Mouse (Mus musculus) kidney, embryonic 14.5 days (tissue): ENCODE measurements around the gene Olfr1186. TPM values are rescaled to one million over a fixed set of nuclear protein-coding genes. Genes with fewer than 3 reads are reported as not detected.
"Not testable (repeated sequence)": the region's sequence is repeated elsewhere in the genome, so short reads cannot be mapped to it uniquely, and the experiment has no call there.

Source experiments
- ATAC-seq: fragments of 200-750 bp; cut with Nextera tagmentation; 2 replicates; pipeline ENCODE4 v1.8.0; 2017; ENCODE audit warnings: moderate number of reproducible peaks, mild to moderate bottlenecking, moderate TSS enrichment, moderate library complexity; ENCODE audit not compliant: low FRiP score, low TSS enrichment
- H3K27ac ChIP-seq: fragments of 300-500 bp; sonication (generic); 2 replicates; pipeline ENCODE4 v1.5.1; 2014; ENCODE audit warnings: low read depth, mild to moderate bottlenecking, low read length, moderate library complexity, mixed read lengths
- H3K27me3 ChIP-seq: fragments of 300-500 bp; sonication (generic); 2 replicates; pipeline ENCODE4 v1.6.1; 2014; ENCODE audit warnings: mild to moderate bottlenecking, low read length; ENCODE audit not compliant: control insufficient read depth, insufficient read depth
- H3K36me3 ChIP-seq: fragments of 300-500 bp; sonication (generic); 2 replicates; pipeline ENCODE4 v1.6.1; 2014; ENCODE audit warnings: low read length, mixed read lengths; ENCODE audit not compliant: control insufficient read depth, insufficient read depth
- H3K4me1 ChIP-seq: fragments of 300-500 bp; sonication (generic); 2 replicates; pipeline ENCODE4 v1.6.1; 2014; ENCODE audit warnings: low read length, mixed read lengths; ENCODE audit not compliant: control insufficient read depth, insufficient read depth
- H3K4me2 ChIP-seq: fragments of 300-500 bp; sonication (generic); replicated peaks from 2 replicates; pipeline ENCODE4 v1.6.1; 2014; ENCODE audit warnings: low read depth, mild to moderate bottlenecking, low read length
- H3K4me3 ChIP-seq: fragments of 300-500 bp; sonication (generic); 2 replicates; pipeline ENCODE4 v1.5.1; 2014; ENCODE audit warnings: mild to moderate bottlenecking, low read length
- H3K9ac ChIP-seq: fragments of 300-500 bp; sonication (generic); 2 replicates; pipeline ENCODE4 v1.6.1; 2014; ENCODE audit warnings: low read depth, mild to moderate bottlenecking, low read length, moderate library complexity
- H3K9me3 ChIP-seq: fragments of 300-500 bp; sonication (generic); 2 replicates; pipeline ENCODE4 v1.6.1; 2016; ENCODE audit warnings: low read length; ENCODE audit not compliant: control insufficient read depth
- WGBS: fragments of 180-500 bp; shearing (Covaris S2); extraction: QIAGEN DNeasy Blood & Tissue Kit; methylation state at CpG from one replicate; pipeline ENCODE4 v1.1.7; 2014; 5-methylcytosine and 5-hydroxymethylcytosine counted together
- polyA plus RNA-seq: library from polyadenylated mRNA; unstranded; fragments of >200 nt; fragmentation: Nextera tagmentation; extraction: Ambion mirVana; gene quantifications from 2 replicates; pipeline ENCODE4 v1.2.1, GENCODE M21; 2014

The Olfr1186 gene
- polyA plus RNA-seq, result not detected in 2 replicates

DNA sequence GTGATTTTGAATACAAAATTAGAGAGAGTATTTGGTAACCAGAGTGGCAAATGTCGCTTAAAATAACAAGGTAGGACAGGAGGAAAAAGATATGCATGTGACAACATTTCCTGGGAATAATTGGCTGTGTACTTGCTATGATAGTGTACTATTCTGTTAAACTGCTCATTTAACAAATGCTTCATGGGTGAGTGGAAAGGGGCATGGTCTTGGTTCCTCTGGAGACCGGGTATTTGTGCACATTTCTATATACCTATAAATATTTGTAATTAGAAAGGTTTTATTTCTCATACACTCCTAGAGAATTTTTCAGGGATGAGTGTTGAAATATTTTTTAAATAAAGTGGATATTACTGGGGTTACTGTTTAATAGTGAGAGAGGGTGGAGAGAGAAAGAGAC, at the start of gene Olfr1186:
Gene Olfr1186, plus strand, starts transcription at position 301 of the 400 bp plus-strand sequence.
- 80% methylated on average over 2 of the region's 2 CpGs for WGBS
- H3K27me3 ChIP-seq, result no peaks in the 10 kb centered on the region
- no peak within 1 kb of the TSS for H3K4me2 ChIP-seq
- no peaks in the 10 kb centered on the region for H3K4me1 ChIP-seq
- H3K9me3 ChIP-seq, result no peaks in the 10 kb centered on the region
- no peak within 1 kb of the TSS for H3K4me3 ChIP-seq
- no peak within 1 kb of the TSS for H3K27ac ChIP-seq
- no peaks in the 10 kb centered on the region for H3K36me3 ChIP-seq
- no peak within 1 kb of the TSS for H3K9ac ChIP-seq
- ATAC-seq, result no peak

DNA sequence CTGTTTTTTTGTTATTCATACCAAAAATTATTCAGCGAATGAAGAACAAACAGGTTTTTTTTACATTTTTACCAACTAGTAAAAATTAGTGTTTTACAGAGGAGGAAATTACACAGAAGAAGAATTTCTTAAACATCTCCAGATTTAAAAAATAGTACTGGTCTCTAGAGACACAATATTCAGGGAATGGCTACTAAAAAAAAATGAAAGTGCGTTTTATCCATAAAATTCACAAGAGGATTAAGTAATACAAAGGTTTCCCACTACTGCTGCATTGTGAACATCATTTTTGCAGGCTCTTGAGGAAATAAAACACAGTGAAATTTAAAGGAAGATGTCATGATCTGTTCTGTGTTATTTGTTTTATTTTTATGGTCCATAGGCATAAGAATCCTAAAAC, 35.1 kb upstream of the Olfr1186 start, which contains the start of gene Olfr1184:
Gene Olfr1184, plus strand, starts transcription at position 301 of the 400 bp plus-strand sequence.
- Histone ChIP-seq H3K27me3 (no peaks in the 10 kb centered on the region), H3K4me2 (no peak within 1 kb of the TSS), H3K4me3 (no peak within 1 kb of the TSS), H3K4me1 (no peaks in the 10 kb centered on the region), H3K27ac (no peak within 1 kb of the TSS), H3K9me3 (no peaks in the 10 kb centered on the region), H3K9ac (no peak within 1 kb of the TSS), H3K36me3 (no peaks in the 10 kb centered on the region)
- no peak for ATAC-seq
- 94% methylated on average over 2 of the region's 2 CpGs for WGBS

DNA sequence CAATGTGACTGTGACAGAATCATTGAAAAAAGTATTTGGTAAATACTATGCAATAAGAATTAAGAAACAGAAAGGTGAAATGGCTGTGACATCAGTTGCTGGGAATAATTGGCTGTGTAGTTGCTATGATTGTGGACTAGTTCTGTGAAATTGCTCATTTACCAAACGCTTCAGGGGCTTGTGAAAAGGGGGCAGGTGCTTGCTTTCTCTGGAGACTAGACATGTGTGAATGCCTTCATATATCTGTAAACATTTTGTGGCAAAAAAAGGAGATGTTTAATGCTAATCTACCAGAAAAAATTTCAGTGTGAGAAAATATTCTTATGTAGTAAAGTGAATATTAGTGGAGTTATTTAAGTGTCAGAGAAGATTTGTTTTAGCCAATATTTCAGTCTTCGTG, 25.3 kb upstream of the Olfr1186 start, which contains the start of gene Olfr1185-ps1:
Gene Olfr1185-ps1, plus strand, starts transcription at position 301 of the 400 bp plus-strand sequence.
- Histone ChIP-seq H3K27me3 (no peaks in the 10 kb centered on the region), H3K4me1 (no peaks in the 10 kb centered on the region), H3K4me2 (no peak within 1 kb of the TSS), H3K27ac (no peak within 1 kb of the TSS), H3K36me3 (no peaks in the 10 kb centered on the region), H3K9me3 (no peaks in the 10 kb centered on the region), H3K9ac (no peak within 1 kb of the TSS), H3K4me3 (no peak within 1 kb of the TSS)
- no peak for ATAC-seq
- 78% methylated on average over 2 of the region's 2 CpGs for WGBS

DNA sequence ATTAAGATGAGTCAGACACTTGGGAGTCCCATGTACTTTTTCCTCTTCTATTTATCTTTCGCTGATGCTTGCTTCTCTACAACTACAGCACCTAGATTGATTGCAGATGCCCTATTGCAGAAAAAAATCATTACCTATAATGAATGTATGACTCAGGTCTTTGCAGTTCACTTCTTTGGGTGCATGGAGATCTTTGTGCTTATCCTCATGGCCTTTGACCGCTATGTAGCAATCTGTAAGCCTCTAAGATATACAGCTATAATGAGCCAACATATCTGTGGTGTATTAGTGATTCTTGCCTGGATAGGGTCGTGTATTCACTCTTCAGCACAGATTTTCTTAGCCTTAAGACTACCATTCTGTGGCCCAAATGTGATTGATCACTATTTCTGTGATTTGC, 7.4 kb downstream of the Olfr1186 start:
- H3K36me3 ChIP-seq, result no peaks in the 10 kb centered on the region
- ATAC-seq, result no peak
- no peak overlapping the region for H3K4me2 ChIP-seq
- no peaks in the 10 kb centered on the region for H3K4me1 ChIP-seq
- no peak overlapping the region for H3K9ac ChIP-seq
- H3K4me3 ChIP-seq, result no peak overlapping the region
- no peak overlapping the region for H3K27ac ChIP-seq
- no peaks in the 10 kb centered on the region for H3K9me3 ChIP-seq
- 72% methylated on average over 3 of the region's 3 CpGs for WGBS
- H3K27me3 ChIP-seq, result no peaks in the 10 kb centered on the region

DNA sequence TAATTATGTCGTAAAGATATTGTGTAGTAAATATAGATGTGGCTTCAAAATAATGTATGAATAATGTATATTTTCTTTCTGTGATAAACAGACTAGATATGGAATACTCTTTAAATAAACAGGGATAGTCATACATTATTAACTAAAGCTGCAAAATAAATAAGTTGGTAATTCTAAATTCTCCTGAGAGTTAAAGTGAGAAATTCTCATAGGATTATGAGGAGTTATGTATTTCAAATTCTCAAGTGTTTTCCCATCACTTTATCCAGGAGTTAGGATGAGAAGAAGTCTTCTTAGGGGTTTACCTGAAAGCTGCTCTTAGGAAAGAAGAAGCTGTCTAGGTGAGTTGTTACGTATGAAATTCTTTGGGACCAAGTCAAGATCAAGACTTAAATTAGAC, 38.3 kb downstream of the Olfr1186 start, which contains the start of gene Olfr1188:
Gene Olfr1188, plus strand, starts transcription at position 301 of the 400 bp plus-strand sequence.
- Histone ChIP-seq H3K9ac (no peak within 1 kb of the TSS), H3K4me2 (no peak within 1 kb of the TSS), H3K27me3 (no peaks in the 10 kb centered on the region), H3K4me1 (no peaks in the 10 kb centered on the region), H3K27ac (no peak within 1 kb of the TSS), H3K9me3 (no peaks in the 10 kb centered on the region), H3K36me3 (no peaks in the 10 kb centered on the region), H3K4me3 (no peak within 1 kb of the TSS)
- ATAC-seq, result no peak
- 88% methylated on average over 2 of the region's 2 CpGs for WGBS

DNA sequence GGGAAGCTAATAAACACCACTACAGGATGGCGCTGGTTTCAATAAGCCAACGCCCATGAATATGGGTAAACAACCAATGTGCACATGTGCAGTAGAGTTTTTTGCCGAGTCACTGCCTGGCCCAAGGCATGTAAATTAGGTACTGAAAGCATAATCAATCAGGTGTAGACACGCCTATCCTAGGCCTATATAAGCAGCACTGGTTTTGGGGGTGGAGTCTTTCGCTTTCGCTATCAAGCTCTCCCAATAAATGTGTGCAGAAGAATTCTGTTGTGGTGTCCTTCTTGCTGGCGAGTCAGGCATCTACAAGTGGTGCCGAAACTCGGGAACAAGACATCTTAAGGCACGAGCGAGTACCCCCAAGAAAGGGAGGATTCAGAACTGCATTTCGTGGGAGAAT, 54.3 kb downstream of the Olfr1186 start:
- not testable (repeated sequence) for H3K9ac ChIP-seq, H3K4me2 ChIP-seq, H3K36me3 ChIP-seq, H3K27ac ChIP-seq, ATAC-seq, H3K9me3 ChIP-seq, H3K4me1 ChIP-seq, H3K4me3 ChIP-seq, H3K27me3 ChIP-seq
- 90% methylated on average over 12 of the region's 12 CpGs for WGBS

Other genes starting within 250 kb of the Olfr1186 start
- not detected in 2 replicates for gene Olfr1173, start 238.7 kb upstream of the Olfr1186 start, polyA plus RNA-seq
- not detected in 2 replicates for gene Olfr1174-ps, start 203.4 kb upstream of the Olfr1186 start, polyA plus RNA-seq
- gene Olfr1175-ps, start 191.3 kb upstream of the Olfr1186 start, polyA plus RNA-seq, result not detected in 2 replicates
- gene Olfr1176, start 181.8 kb upstream of the Olfr1186 start, polyA plus RNA-seq, result not detected in 2 replicates
- not detected in 2 replicates for gene Olfr1177-ps, start 172.1 kb upstream of the Olfr1186 start, polyA plus RNA-seq
- not detected in 2 replicates for gene Olfr1178, start 131.5 kb upstream of the Olfr1186 start, polyA plus RNA-seq
- not detected in 2 replicates for gene Olfr1179, start 112.1 kb upstream of the Olfr1186 start, polyA plus RNA-seq
- not detected in 2 replicates for gene Olfr1180, start 99.4 kb upstream of the Olfr1186 start, polyA plus RNA-seq
- gene Olfr1181, start 92.4 kb upstream of the Olfr1186 start, polyA plus RNA-seq, result not detected in 2 replicates
- not detected in 2 replicates for gene Gm13757, start 69.4 kb upstream of the Olfr1186 start, polyA plus RNA-seq
- gene Olfr1183, start 63.7 kb upstream of the Olfr1186 start, polyA plus RNA-seq, result not detected in 2 replicates
- gene Olfr1184, start 35.0 kb upstream of the Olfr1186 start, polyA plus RNA-seq, result not detected in 2 replicates
- not detected in 2 replicates for gene Olfr1185-ps1, start 25.2 kb upstream of the Olfr1186 start, polyA plus RNA-seq
- not detected in 2 replicates for gene Olfr1188, start 38.4 kb downstream of the Olfr1186 start, polyA plus RNA-seq
- not detected in 2 replicates for gene Olfr1189, start 67.9 kb downstream of the Olfr1186 start, polyA plus RNA-seq
- gene Olfr1191-ps1, start 122.0 kb downstream of the Olfr1186 start, polyA plus RNA-seq, result 0.03 TPM in 1 of 2 replicates, not detected in the other
- gene Olfr1192-ps1, start 130.0 kb downstream of the Olfr1186 start, polyA plus RNA-seq, result not detected in 2 replicates
- not detected in 2 replicates for gene Olfr1193, start 157.1 kb downstream of the Olfr1186 start, polyA plus RNA-seq
- gene Olfr1195, start 170.6 kb downstream of the Olfr1186 start, polyA plus RNA-seq, result not detected in 2 replicates
- not detected in 2 replicates for gene Olfr1196, start 186.0 kb downstream of the Olfr1186 start, polyA plus RNA-seq
- not detected in 2 replicates for gene Olfr1197, start 213.8 kb downstream of the Olfr1186 start, polyA plus RNA-seq
- gene Olfr1198, start 232.8 kb downstream of the Olfr1186 start, polyA plus RNA-seq, result not detected in 2 replicates
- not detected in 2 replicates for gene Olfr1199, start 241.9 kb downstream of the Olfr1186 start, polyA plus RNA-seq